Mouse (Mus musculus) embryonic facial prominence, embryonic 15.5 days (tissue): ENCODE data around the gene Dnajb6. TPM values are rescaled to one million over a fixed set of nuclear protein-coding genes. Genes with fewer than 3 reads are reported as not detected.

Experiments
- ATAC-seq: fragments of 200-750 bp; cut with Nextera tagmentation; 2 replicates; pipeline ENCODE4 v1.8.0; 2017; ENCODE audit warnings: low read depth, moderate TSS enrichment; ENCODE audit not compliant: insufficient number of reproducible peaks, low FRiP score, low TSS enrichment
- H3K27ac ChIP-seq: fragments of 300-500 bp; sonication (generic); replicated peaks from 2 replicates; pipeline ENCODE4 v1.5.1; 2015; ENCODE audit warnings: mild to moderate bottlenecking, inconsistent platforms
- H3K27me3 ChIP-seq: fragments of 300-500 bp; sonication (generic); 2 replicates; pipeline ENCODE4 v1.6.1; 2015; ENCODE audit warnings: inconsistent platforms
- H3K36me3 ChIP-seq: fragments of 300-500 bp; sonication (generic); 2 replicates; pipeline ENCODE4 v1.6.1; 2015; ENCODE audit warnings: mild to moderate bottlenecking, inconsistent platforms
- H3K4me1 ChIP-seq: fragments of 300-500 bp; sonication (generic); 2 replicates; pipeline ENCODE4 v1.6.1; 2015; ENCODE audit warnings: inconsistent platforms
- H3K4me2 ChIP-seq: fragments of 300-500 bp; sonication (generic); replicated peaks from 2 replicates; pipeline ENCODE4 v1.6.1; 2015; ENCODE audit warnings: mild to moderate bottlenecking, inconsistent platforms
- H3K4me3 ChIP-seq: fragments of 300-500 bp; sonication (generic); replicated peaks from 2 replicates; pipeline ENCODE4 v1.5.1; 2015; ENCODE audit warnings: mild to moderate bottlenecking, inconsistent platforms
- H3K9ac ChIP-seq: fragments of 300-500 bp; sonication (generic); 2 replicates; pipeline ENCODE4 v1.6.1; 2015; ENCODE audit warnings: inconsistent platforms
- H3K9me3 ChIP-seq: fragments of 300-500 bp; sonication (generic); replicated peaks from 2 replicates; pipeline ENCODE4 v1.6.1; 2016; ENCODE audit warnings: inconsistent platforms
- WGBS: fragments of 180-500 bp; shearing (Covaris S2); methylation state at CpG from one replicate; pipeline ENCODE4 v1.1.7; 2015; 5-methylcytosine and 5-hydroxymethylcytosine counted together
- polyA plus RNA-seq: library from polyadenylated mRNA; unstranded; fragments of >200 nt; fragmentation: Nextera tagmentation; extraction: Ambion mirVana; gene quantifications from 2 replicates; pipeline ENCODE4 v1.2.1, GENCODE M21; 2015

The Dnajb6 gene
- polyA plus RNA-seq, 1 experiment from 2014 or later = 144 TPM

GRCm38 (mm10) chr5:29852376-29852775 is 116.9 kb downstream of the Dnajb6 start:
- no peak for ATAC-seq
- H3K36me3 ChIP-seq = no peaks in the 10 kb centered on the region
- no peak overlapping the region for H3K27ac ChIP-seq
- no peak overlapping the region for H3K4me3 ChIP-seq
- no peaks in the 10 kb centered on the region for H3K9me3 ChIP-seq
- no peak overlapping the region for H3K9ac ChIP-seq
- no peaks in the 10 kb centered on the region for H3K27me3 ChIP-seq
- WGBS = 55% methylated on average over 8 of the region's 8 CpGs
- no peak overlapping the region for H3K4me2 ChIP-seq
- H3K4me1 ChIP-seq = no peaks in the 10 kb centered on the region

GRCm38 (mm10) chr5:29853035-29853434 is 117.5 kb downstream of the Dnajb6 start:
- H3K9ac ChIP-seq = no peak overlapping the region
- no peaks in the 10 kb centered on the region for H3K4me1 ChIP-seq
- WGBS = 88% methylated on average over 1 of the region's 1 CpGs
- no peak overlapping the region for H3K27ac ChIP-seq
- H3K4me3 ChIP-seq = no peak overlapping the region
- H3K4me2 ChIP-seq = no peak overlapping the region
- H3K27me3 ChIP-seq = no peaks in the 10 kb centered on the region
- H3K36me3 ChIP-seq = no peaks in the 10 kb centered on the region
- H3K9me3 ChIP-seq = no peaks in the 10 kb centered on the region
- ATAC-seq = no peak

GRCm38 (mm10) chr5:29854376-29854775 is 118.9 kb downstream of the Dnajb6 start:
- ATAC-seq = no peak
- 74% methylated on average over 5 of the region's 5 CpGs for WGBS
- no peaks in the 10 kb centered on the region for H3K36me3 ChIP-seq
- H3K27me3 ChIP-seq = no peaks in the 10 kb centered on the region
- H3K9ac ChIP-seq = no peak overlapping the region
- no peak overlapping the region for H3K4me3 ChIP-seq
- H3K27ac ChIP-seq = no peak overlapping the region
- H3K4me2 ChIP-seq = no peak overlapping the region
- H3K9me3 ChIP-seq = no peaks in the 10 kb centered on the region
- H3K4me1 ChIP-seq = no peaks in the 10 kb centered on the region

GRCm38 (mm10) chr5:29854971-29855370 is 119.5 kb downstream of the Dnajb6 start:
- Histone ChIP-seq H3K9ac (no peak overlapping the region), H3K9me3 (no peaks in the 10 kb centered on the region), H3K4me3 (no peak overlapping the region), H3K36me3 (no peaks in the 10 kb centered on the region), H3K27me3 (no peaks in the 10 kb centered on the region), H3K4me1 (no peaks in the 10 kb centered on the region), H3K27ac (no peak overlapping the region), H3K4me2 (no peak overlapping the region)
- 71% methylated on average over 1 of the region's 1 CpGs for WGBS
- no peak for ATAC-seq

- H3K9ac ChIP-seq = no peak overlapping the region
- no peaks in the 10 kb centered on the region for H3K36me3 ChIP-seq
- no peaks in the 10 kb centered on the region for H3K9me3 ChIP-seq
- H3K4me3 ChIP-seq = no peak overlapping the region
- no peaks in the 10 kb centered on the region for H3K4me1 ChIP-seq
- no peak overlapping the region for H3K27ac ChIP-seq
- 75% methylated on average over 3 of the region's 3 CpGs for WGBS
- no peak overlapping the region for H3K4me2 ChIP-seq
- ATAC-seq = no peak
- H3K27me3 ChIP-seq = no peaks in the 10 kb centered on the region
These were observed 126.0 kb downstream of the Dnajb6 start for GRCm38 (mm10) chr5:29861522-29861921.

- H3K36me3 ChIP-seq = no peaks in the 10 kb centered on the region
- H3K27me3 ChIP-seq = no peaks in the 10 kb centered on the region
- ATAC-seq = no peak
- no peak overlapping the region for H3K4me3 ChIP-seq
- H3K27ac ChIP-seq = no peak overlapping the region
- H3K9me3 ChIP-seq = no peaks in the 10 kb centered on the region
- no peak overlapping the region for H3K4me2 ChIP-seq
- H3K4me1 ChIP-seq = no peaks in the 10 kb centered on the region
- WGBS = 80% methylated on average over 5 of the region's 5 CpGs
- H3K9ac ChIP-seq = no peak overlapping the region
These were observed 126.9 kb downstream of the Dnajb6 start for GRCm38 (mm10) chr5:29862388-29862787.

GRCm38 (mm10) chr5:29864291-29864737 is 128.8 kb downstream of the Dnajb6 start:
- H3K27me3 ChIP-seq = no peaks in the 10 kb centered on the region
- H3K4me3 ChIP-seq = no peak overlapping the region
- H3K9ac ChIP-seq = no peak overlapping the region
- H3K9me3 ChIP-seq = no peaks in the 10 kb centered on the region
- no peak overlapping the region for H3K4me2 ChIP-seq
- ATAC-seq = no peak
- no peaks in the 10 kb centered on the region for H3K36me3 ChIP-seq
- 73% methylated on average over 4 of the region's 4 CpGs for WGBS
- H3K27ac ChIP-seq = no peak overlapping the region
- no peaks in the 10 kb centered on the region for H3K4me1 ChIP-seq

GRCm38 (mm10) chr5:29864994-29865393 is 129.5 kb downstream of the Dnajb6 start:
- Histone ChIP-seq H3K9me3 (no peaks in the 10 kb centered on the region), H3K27ac (no peak overlapping the region)

More at GRCm38 (mm10) chr5:29864994-29865393, 129.5 kb downstream of the Dnajb6 start:
- no peak overlapping the region for H3K9ac ChIP-seq
- no peak for ATAC-seq
- no peak overlapping the region for H3K4me3 ChIP-seq
- 71% methylated on average over 4 of the region's 4 CpGs for WGBS
- no peaks in the 10 kb centered on the region for H3K36me3 ChIP-seq
- H3K4me2 ChIP-seq = no peak overlapping the region
- H3K4me1 ChIP-seq = no peaks in the 10 kb centered on the region
- no peaks in the 10 kb centered on the region for H3K27me3 ChIP-seq

Other genes with a start within 250 kb of the Dnajb6 start
- 25.0 and 25.3 TPM in 2 replicates for gene Ube3c, start 166.4 kb upstream of the Dnajb6 start, polyA plus RNA-seq
- not detected in 2 replicates for gene Gm5129, start 248 bp downstream of the Dnajb6 start, polyA plus RNA-seq